Mouse (Mus musculus) layer of hippocampus, adult 8-10 months (tissue): ENCODE results near the gene Sema7a. TPM values are rescaled to one million over a fixed set of nuclear protein-coding genes. Genes with fewer than 3 reads are reported as not detected.

ENCODE experiments used
- DNase-seq, 2 experiments: peaks; one replicate each; pipeline ENCODE4 v3.0.0; 2022; ENCODE audit warnings: low spot score in 2 of 2
- total RNA-seq, 4 experiments: library from RNA; stranded (reverse); gene quantifications; 2 replicates each; pipeline ENCODE4 v1.2.4; 2022

Sema7a gene
- total RNA-seq, result 100 to 1,000 TPM in 1 of 4 experiments, 10 to 100 TPM in 3; 91.0 to 102 (median 94.4) TPM

GRCm38 (mm10) chr9:57939431-57940348 is at the start of gene Sema7a:
TSS of gene Sema7a (plus strand) at chr9:57940112.
- DNase-seq, result peak; percentile 66 to 81

DNA sequence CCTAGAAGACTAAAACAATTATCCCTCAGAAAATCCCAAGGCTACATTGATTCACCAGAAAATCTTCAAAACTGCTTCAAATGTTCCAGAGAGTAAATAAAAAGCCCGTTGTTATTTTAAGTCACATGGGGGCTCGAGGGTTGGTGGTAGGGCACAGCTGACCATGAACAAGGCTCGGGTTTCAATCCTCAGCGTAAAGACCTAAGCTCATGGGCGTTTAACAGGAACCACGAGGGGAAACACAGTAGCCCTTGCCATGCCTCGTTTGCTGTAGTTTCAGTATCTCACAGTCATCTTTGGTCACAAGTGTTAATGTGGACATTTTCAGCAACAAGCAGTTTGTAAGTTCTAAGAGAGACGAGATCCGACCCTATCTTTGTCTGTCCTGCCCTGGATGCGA is 39.4 kb upstream of the Sema7a start:
- DNase-seq, result no peak

GRCm38 (mm10) chr9:57901197-57901596 is 38.7 kb upstream of the Sema7a start:
- no peak for DNase-seq

- no peak for DNase-seq
Measured at GRCm38 (mm10) chr9:57901601-57902000, 38.3 kb upstream of the Sema7a start.

DNA sequence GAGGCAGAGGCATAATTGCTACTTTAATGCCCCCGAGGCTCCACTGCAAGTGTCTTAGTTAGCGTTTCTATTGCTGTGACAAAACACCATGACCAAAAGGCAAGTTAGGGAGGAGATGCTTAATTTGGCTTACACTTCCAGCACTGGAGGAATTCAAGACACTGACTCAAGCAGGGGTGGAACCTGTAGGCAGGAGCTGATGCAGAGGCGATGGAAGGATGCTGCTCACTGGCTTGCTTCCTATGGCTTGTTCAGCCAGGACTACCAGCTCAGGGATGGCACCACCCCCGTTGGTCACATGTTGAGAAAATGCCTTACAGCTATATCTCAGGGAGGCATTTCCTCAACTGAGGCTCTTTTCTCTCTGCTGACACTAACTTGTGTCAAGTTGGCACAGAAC is 37.8 kb upstream of the Sema7a start:
- DNase-seq, result no peak

GRCm38 (mm10) chr9:57903589-57904249 is 36.2 kb upstream of the Sema7a start:
- DNase-seq, result no peak

DNA sequence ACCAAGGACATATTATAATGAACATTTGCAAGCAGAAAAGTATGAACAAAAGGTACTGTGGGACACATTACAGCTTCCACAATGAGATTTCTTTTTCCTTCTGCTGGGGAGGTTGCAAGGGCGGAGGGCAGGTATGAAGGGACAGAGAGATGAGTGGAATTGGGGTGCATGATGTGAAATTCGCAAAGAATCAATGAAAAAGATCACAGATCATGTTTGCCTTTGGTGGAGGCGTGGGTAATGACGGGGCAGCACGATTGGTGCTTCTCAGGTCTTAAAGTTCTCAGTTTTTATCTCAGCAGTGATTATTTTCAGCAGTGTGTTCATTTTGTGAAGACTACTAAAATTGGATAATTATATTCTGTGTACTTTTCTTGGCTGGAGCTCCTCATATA is 35.7 kb upstream of the Sema7a start:
- DNase-seq, result no peak

GRCm38 (mm10) chr9:57907206-57907605 is 32.7 kb upstream of the Sema7a start:
- no peak for DNase-seq

- DNase-seq, result peak; percentile 89
Measured at GRCm38 (mm10) chr9:57910254-57911160, 29.4 kb upstream of the Sema7a start, which contains the start of gene Ubl7. TSS of gene Ubl7 (plus strand) at chr9:57910979.

GRCm38 (mm10) chr9:57912571-57912970 is 27.3 kb upstream of the Sema7a start:
- no peak for DNase-seq

DNA sequence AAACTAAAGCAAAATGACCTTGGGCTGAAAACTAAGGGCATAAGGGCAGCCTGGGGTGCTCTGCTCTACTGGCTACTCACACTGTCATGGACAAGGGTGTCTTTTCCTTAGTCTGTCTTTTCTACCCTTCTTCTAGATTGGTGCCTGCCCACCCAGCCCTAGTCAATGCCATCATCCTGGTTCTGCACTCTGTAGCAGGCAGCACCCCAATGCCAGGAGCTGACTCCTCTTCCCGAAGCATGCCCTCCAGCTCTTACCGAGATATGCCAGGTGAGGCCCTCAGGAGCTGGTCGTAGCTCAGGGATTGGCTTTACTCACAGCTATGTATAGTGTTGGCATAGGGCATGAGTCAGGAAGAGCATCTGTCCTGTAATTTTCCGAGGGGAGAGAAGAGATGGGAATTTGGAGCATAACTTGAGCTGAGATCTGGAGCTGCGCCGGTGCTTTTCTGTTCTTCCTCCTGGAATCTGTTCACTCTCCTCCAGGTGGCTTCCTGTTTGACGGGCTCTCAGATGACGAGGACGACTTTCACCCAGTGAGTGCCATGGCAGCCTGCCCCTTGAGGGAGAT is 18.3 kb upstream of the Sema7a start:
- no peak for DNase-seq

DNA sequence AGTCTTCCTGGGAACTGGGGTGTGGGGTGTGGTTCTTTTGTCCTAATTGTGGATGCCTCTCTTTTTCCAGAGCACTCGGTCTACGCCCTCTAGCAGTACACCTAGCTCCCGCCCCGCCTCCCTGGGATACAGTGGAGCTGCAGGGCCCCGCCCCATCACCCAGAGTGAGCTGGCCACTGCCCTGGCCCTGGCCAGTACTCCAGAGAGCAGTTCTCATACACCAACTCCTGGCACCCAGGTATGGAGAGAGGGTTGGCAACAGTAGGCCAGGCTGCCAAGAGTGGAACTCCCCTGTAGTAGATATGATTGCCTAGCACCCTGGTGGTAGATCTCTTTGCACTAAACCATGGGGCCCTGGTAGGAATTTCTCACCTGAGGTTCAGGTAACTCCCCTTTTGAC is 17.5 kb upstream of the Sema7a start:
- no peak for DNase-seq

DNA sequence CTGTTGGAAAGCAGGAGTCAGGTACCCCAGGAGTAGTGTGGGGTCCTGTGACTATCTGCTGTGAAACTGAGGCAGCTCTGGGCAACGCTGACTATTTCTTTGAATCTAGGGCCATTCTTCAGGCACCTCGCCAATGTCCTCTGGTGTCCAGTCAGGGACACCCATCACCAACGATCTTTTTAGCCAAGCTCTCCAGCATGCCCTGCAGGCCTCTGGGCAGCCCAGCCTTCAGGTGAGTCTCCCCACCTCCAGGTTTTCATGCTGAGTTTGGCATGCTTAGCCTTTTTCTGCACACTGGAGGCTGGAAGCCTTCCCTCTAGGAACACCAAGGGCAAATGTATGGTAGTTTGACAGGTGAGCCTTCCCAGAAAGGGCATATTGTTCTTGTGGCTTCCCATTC is 16.9 kb upstream of the Sema7a start:
- DNase-seq, result no peak

DNA sequence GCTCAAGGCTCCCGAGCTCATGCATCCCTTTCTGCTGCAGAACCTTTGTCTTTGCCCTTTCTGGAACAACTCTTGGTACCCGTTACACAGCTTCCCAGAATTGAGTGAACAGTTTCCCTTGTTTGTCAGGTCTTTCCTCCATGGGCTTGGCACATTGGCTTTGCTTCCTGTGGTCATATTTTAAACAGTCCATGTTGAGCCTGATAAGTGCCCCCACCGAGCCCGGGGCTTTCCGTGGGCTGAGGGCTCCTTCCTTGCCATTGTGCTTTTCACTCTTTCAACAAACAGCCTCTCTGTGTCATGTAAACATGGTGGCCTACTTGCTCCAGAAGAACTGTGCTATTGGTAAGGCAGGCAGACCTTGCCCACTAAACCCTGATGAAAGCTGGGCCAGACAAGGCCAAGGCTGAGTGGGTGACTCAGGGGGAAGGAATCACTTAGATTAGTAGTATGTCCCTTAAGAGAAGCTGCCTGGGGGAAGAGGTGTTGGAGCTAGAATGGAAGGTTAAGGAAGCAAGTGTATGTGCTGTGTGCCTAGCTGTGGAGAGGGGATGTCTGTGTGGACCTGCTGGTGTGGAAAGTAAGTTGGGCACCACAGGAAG is 8.6 kb upstream of the Sema7a start:
- no peak for DNase-seq

DNA sequence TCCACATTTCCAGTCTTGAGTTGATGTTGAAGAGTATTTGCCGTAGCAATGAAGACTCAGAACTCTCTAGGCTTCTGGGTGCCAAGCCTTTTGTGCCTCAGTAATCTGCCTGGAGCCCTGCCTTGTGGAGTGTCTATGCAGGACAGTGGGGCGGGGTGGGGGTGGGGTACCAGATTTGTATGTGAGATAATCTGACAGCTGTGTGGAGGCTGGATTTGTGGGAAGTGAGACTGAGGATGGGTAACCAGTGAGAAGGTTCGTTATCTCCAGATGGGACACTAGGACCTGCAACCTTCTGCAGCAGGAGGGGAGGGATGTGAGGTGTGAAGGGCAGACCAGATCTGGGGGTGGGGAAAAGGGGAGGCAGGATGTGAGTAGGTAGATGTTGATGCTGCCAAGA is 7.7 kb upstream of the Sema7a start:
- no peak for DNase-seq

DNA sequence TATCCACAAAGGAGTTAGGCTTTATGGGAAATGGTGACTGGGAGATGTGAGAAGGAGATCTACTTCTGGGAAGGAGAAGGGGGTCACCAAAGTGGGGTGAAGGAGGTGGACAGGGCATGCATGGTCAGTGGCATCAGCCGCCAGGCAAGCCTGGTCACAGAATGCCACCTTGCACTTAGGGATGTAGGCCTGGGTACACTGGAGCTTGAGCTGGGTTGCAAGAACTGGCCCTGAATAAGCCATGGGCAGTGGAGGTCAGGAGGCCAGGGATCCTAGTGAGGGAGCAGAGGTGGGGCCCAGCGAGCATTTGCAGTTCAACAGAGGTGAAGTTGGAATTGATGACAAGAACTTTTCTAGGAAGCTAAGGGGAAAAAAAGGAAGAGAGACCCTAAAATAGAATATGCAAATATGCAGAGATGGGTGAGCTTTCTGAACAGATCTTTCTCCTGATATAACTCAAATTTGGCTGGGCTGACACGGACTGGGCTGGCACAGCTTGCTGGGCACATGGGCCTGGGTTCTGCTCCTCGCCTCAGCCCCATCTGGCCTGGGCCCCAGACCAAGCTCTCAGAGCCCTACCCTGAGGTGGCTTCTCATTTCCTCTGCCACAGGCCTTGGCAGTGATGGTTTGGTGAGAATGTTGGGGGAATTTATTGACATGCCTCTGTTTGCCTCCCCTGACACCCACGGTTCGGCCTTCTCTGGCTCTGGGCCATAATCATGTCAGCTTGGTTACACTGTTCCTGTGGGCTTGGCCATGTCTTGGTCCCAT is 6.9 kb upstream of the Sema7a start:
- peak; percentile 59 to 74 for DNase-seq

GRCm38 (mm10) chr9:57935683-57936437 is 4.1 kb upstream of the Sema7a start:
- DNase-seq, result peak; percentile 78 to 90

GRCm38 (mm10) chr9:57937171-57937570 is 2.7 kb upstream of the Sema7a start:
- no peak for DNase-seq

GRCm38 (mm10) chr9:57937651-57938050 is 2.3 kb upstream of the Sema7a start:
- no peak for DNase-seq
